Mouse (Mus musculus): ENCODE data around the gene Slc28a1.
"Not testable (repeated sequence)": the region's sequence is repeated elsewhere in the genome, so short reads cannot be mapped to it uniquely, and the experiment has no call there.

DNA sequence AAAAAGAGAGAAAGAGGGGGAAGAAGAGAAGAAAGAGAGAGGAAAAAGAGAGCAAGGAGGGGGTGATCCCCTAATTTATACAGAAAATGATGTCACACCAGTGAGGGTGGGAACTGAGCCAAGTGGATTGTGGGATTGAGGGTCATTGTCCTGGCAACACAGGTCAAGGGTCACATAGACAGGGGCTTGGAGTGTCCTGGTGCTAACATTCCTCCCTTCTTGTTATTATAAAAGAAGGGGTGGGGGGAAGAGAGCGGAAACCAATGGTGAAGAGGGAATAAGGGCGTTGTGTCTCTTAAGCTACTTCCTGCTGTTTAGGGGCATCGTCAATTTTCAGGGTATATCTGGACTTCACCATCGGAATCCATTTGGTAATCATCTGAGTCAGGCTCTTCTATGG, 28.5 kb downstream of the Slc28a1 start:
- TF ChIP-seq NRF1 (IDR thresholded peaks at IDR 0.05; ENCODE audit: insufficient read depth, low read depth, low read length, poor library complexity, severe bottlenecking); CTCF (IDR thresholded peaks at IDR 0.05 in 2 of 3, conservative IDR thresholded peaks at IDR 0.05 in 1 of 3; ENCODE audit: control insufficient read depth in 1 of 3, insufficient read depth in 1 of 3, low read depth in 2 of 3, low read length in 3 of 3, poor library complexity in 1 of 3, severe bottlenecking in 1 of 3); USF1 (IDR thresholded peaks at IDR 0.05; ENCODE audit: low read depth, low read length); ZMIZ1 (IDR thresholded peaks at IDR 0.05; ENCODE audit: low read depth, low read length); POLR2A (IDR thresholded peaks at IDR 0.05; ENCODE audit: control insufficient read depth in 1 of 2, insufficient read depth in 1 of 2, low read depth in 1 of 2, low read length in 2 of 2, poor library complexity in 1 of 2); POLR2AphosphoS2 (IDR thresholded peaks at IDR 0.05; ENCODE audit: low read length); GATA1 (IDR thresholded peaks at IDR 0.05; ENCODE audit: low read depth, low read length); BHLHE40 (IDR thresholded peaks at IDR 0.05; ENCODE audit: borderline replicate concordance, low read depth, low read length); SIN3A (IDR thresholded peaks at IDR 0.05; ENCODE audit: low read length); MAFK (IDR thresholded peaks at IDR 0.05; ENCODE audit: borderline replicate concordance, low read depth, low read length); ZC3H11A (IDR thresholded peaks at IDR 0.05; ENCODE audit: low read depth, low read length): not testable (repeated sequence)

Data from MEL (cell line).